Mouse (Mus musculus): Measurements from ENCODE around the gene Zfp692.

DNA sequence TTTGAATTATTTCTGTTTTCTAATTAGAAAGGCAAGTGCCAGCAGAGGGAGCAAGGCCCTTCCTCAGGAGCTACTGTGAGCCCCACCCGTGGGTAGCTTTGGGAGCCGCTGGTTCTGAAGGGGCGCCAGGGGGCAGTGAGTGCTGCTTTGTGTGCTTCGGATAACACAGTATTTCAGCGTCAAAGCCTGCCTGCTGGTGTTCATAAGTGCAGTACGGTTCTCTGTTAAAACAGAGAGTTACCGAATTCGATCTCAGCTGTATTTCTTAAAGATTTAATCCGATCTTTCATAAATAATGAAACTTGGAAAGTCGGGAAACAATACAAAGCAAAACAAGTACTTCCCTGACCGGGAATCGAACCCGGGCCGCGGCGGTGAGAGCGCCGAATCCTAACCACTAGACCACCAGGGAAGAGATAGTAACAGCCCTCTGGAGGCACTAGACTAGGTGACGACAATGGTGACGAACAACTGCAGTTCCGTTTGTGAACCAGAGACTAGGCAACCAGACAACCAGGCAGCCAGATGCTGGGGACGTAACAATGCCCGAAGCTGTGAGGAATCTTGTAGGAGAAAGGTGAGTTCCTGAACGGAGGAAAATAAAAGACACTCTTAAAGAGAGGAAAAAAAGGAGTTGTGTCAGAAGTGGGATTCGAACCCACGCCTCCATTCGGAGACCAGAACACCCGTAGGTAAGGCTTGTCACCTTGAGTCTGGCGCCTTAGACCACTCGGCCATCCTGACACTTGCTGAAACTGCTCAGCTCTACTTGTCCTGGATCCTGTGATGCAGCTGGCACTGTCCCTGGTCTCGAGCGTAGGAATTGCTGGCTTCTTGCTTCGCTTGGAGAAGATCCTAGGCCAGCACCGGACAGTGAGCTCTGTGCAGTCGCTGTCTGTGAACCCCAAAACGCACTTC, 4.8 kb upstream of the Zfp692 start:
- TF ChIP-seq CTCF (IDR thresholded peaks at IDR 0.05; ENCODE audit: low read depth, low read length) (0 out of 2 replicates have a peak, but pooled peaks have one; percentile 18), GATA1 (IDR thresholded peaks at IDR 0.05; ENCODE audit: borderline replicate concordance, low read length) (no peak), POLR2AphosphoS5 (IDR thresholded peaks at IDR 0.05; ENCODE audit: insufficient replicate concordance, low read depth, low read length) (no peak)

Measured in G1E (cell line).